Mouse (Mus musculus) kidney, adult 2 months (tissue): ENCODE results near the gene Btg2. TPM values are rescaled to one million over a fixed set of nuclear protein-coding genes. Genes with fewer than 3 reads are reported as not detected.

Experiments used
- DNase-seq: peaks from one replicate; pipeline ENCODE4 v3.0.0; 2021
- H3K27ac ChIP-seq: fragments of 200-500 bp; 2 replicates; pipeline ENCODE4 v1.5.1; 2012; ENCODE audit warnings: low read depth, low read length, control low read depth, inconsistent platforms; ENCODE audit not compliant: insufficient read depth
- H3K27me3 ChIP-seq: fragments of 200-500 bp; replicated peaks from 2 replicates; pipeline ENCODE4 v1.6.1; 2012; ENCODE audit warnings: mild to moderate bottlenecking, moderate library complexity, low read length, inconsistent platforms; ENCODE audit not compliant: control insufficient read depth, insufficient read depth
- H3K36me3 ChIP-seq: fragments of 200-500 bp; 2 replicates; pipeline ENCODE4 v1.6.1; 2012; ENCODE audit warnings: mild to moderate bottlenecking, moderate library complexity, low read length, inconsistent platforms; ENCODE audit not compliant: control insufficient read depth, insufficient read depth
- H3K4me1 ChIP-seq: fragments of 200-500 bp; 2 replicates; pipeline ENCODE4 v1.6.1; 2011; ENCODE audit warnings: low read length; ENCODE audit not compliant: control insufficient read depth, insufficient read depth
- H3K4me3 ChIP-seq: fragments of 200-500 bp; 2 replicates; pipeline ENCODE4 v1.5.1; 2011; ENCODE audit warnings: mild to moderate bottlenecking, low read depth, low read length, control low read depth; ENCODE audit not compliant: insufficient read depth
- CTCF ChIP-seq: fragments of 200-500 bp; conservative IDR thresholded peaks from 2 replicates; pipeline ENCODE4 v1.5.1; 2011; ENCODE audit warnings: low read depth, mild to moderate bottlenecking, control low read depth, low read length, moderate library complexity, mixed read lengths; ENCODE audit not compliant: insufficient read depth, insufficient read length
- POLR2A ChIP-seq: fragments of 200-500 bp; IDR thresholded peaks from one replicate; pipeline ENCODE4 v1.6.1; 2011; ENCODE audit warnings: low read depth, low read length, control low read depth
- WGBS: fragments of 180-500 bp; shearing (Covaris S2); methylation state at CpG from one replicate; pipeline ENCODE4 v1.1.7; 2018; 5-methylcytosine and 5-hydroxymethylcytosine counted together
- polyA plus RNA-seq: library from polyadenylated mRNA; depleted of rRNA; stranded (reverse); fragments of >200 nt; gene quantifications from 2 replicates; pipeline ENCODE4 v1.2.3, GENCODE M21; 2012

Gene Btg2
- polyA plus RNA-seq, 1 experiment: 23.7 TPM

DNA sequence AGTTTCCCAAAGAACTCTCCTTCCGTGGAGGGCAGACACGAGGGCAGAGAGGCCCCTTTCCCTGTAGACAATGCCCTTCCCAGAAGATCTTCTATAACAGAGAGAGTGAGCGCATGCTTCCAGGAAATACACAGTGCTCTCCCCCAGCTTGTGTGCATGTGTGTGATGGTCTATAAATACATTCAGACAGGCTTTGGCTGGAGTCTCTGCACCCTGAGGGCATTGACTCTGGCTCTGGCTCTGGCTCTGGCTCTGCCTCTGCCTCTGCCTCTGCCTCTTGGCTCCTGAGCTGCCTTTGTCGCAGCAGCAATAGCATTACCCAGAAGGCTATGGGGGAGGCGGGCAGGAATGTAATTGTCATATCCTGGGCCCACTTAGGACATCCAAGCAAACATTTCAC lies 24.9 kb upstream of the Btg2 start:
- no peak for TF ChIP-seq CTCF
- TF ChIP-seq POLR2A: no peak
- 65% methylated on average over 5 of the region's 5 CpGs for WGBS
- peak; percentile 52 for DNase-seq
- Histone ChIP-seq H3K27me3 (no peaks in the 10 kb centered on the region), H3K4me1 (peaks cover 12% of the 10 kb centered on the region), H3K27ac (peak overlapping the region; percentile 26; the same call in 1 of the 2 replicates), H3K36me3 (no peaks in the 10 kb centered on the region), H3K4me3 (no peak overlapping the region)

DNA sequence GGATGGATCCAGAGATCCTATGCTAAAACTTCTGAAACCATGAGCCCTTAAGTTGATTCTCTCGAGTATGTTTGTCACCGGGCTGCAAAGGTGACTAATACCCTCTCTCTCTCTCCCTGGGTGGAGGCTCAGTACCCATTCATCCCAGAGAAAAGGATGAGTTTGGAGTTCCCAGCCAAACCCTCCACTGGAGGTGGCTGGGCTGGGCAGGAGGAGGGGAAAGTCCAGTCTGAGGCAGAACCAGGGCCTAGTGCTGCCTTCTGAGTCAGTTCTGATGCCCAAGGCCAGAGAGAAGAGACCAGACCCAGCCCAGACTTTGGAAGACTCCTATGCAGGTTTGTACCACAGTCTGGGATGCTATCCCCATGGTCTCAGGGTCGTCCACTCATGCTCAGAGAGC lies 22.7 kb upstream of the Btg2 start:
- Histone ChIP-seq H3K27me3 (no peaks in the 10 kb centered on the region), H3K27ac (no peak overlapping the region), H3K4me1 (peaks cover 27% of the 10 kb centered on the region), H3K36me3 (no peaks in the 10 kb centered on the region), H3K4me3 (no peak overlapping the region)
- TF ChIP-seq POLR2A (no peak), CTCF (no peak)
- whole genome bisulfite sequencing: 88% methylated on average over 3 of the region's 3 CpGs
- no peak for DNase-seq

DNA sequence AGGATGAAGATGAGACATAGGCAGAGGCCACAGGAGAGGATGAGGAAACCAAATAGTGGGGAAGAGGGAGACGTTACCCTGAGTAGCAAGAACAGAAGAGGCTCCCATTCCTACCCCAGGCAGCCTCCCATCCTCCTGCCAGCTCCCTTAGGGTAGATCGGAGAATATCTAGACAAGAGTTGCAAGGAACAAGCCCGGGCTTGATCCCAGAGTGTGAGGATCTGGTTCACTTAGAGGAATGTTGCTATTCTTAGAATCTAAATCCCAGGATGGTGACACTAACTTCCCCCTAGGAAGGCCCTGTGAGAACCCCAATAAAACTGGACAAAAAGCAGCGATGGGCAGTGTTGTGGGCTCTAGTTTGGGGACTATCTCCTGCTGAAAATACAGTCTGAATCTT lies 22.0 kb upstream of the Btg2 start:
- no peak overlapping the region for H3K27ac ChIP-seq
- WGBS: 89% methylated on average over 4 of the region's 4 CpGs
- H3K4me3 ChIP-seq: no peak overlapping the region
- no peak for DNase-seq
- no peaks in the 10 kb centered on the region for H3K36me3 ChIP-seq
- TF ChIP-seq POLR2A: no peak
- TF ChIP-seq CTCF: no peak
- H3K4me1 ChIP-seq: peaks cover 27% of the 10 kb centered on the region
- H3K27me3 ChIP-seq: no peaks in the 10 kb centered on the region

DNA sequence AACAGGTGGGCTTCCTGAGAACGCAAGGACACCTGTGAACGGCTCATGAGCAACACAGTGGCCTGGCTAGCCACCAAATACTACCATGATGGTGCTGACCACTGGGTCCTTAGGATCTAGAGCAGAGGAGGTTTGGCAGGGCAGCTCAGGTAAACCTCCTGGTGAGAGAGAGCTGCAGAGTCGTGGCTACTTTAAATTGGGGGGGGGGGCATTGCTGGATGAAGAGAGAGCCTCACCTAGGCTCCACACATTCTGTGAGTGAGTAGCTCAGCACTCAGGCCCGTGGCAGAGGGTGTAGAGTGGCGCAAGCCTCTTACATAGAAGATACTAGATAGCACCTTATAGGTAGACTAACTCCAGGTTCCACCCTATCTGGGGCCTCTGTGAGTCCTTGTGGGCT lies 21.5 kb upstream of the Btg2 start:
- H3K4me1 ChIP-seq: peaks cover 27% of the 10 kb centered on the region
- TF ChIP-seq POLR2A (no peak), CTCF (no peak)
- no peak for DNase-seq
- H3K27me3 ChIP-seq: no peaks in the 10 kb centered on the region
- peak overlapping the region; percentile 92 for H3K27ac ChIP-seq
- 74% methylated on average over 5 of the region's 5 CpGs for WGBS
- no peaks in the 10 kb centered on the region for H3K36me3 ChIP-seq
- no peak overlapping the region for H3K4me3 ChIP-seq

DNA sequence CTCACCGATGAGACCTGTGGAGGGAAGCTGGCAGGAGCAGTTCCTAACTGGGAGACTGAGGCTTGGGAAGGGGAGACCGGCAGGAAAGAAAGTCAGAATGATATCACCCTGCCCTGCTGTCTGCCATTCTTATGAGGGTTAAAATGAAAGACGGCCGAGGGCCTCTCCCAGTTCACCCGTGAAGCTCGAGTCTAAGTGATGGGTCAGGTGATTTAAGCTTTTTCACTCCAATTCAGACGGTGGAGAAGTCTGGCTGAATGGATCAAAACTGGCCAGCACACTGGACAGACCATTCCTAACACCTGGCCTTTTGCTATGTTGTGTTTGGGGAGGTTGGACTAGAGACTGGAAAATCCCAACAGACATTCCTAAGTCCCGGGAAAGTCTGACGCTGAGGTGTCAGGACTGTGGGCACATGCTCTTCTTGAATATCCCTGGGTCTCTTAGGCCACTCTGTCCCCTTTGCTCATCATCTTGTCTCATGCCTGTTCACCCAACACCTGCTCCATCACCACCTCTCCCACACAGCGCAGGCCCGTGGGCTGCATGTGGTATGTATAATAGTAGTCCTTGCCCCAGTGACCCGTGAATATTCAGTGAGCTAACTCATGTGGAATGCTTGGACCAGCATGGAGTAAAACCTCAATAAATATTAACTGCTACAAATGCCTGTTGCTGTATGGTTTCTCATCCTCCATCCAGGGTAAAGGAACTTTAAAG lies 20.8 kb upstream of the Btg2 start:
- Histone ChIP-seq H3K4me1 (peaks cover 27% of the 10 kb centered on the region), H3K27ac (peak overlapping the region; percentile 92)
- peak; percentile 68 for DNase-seq

DNA sequence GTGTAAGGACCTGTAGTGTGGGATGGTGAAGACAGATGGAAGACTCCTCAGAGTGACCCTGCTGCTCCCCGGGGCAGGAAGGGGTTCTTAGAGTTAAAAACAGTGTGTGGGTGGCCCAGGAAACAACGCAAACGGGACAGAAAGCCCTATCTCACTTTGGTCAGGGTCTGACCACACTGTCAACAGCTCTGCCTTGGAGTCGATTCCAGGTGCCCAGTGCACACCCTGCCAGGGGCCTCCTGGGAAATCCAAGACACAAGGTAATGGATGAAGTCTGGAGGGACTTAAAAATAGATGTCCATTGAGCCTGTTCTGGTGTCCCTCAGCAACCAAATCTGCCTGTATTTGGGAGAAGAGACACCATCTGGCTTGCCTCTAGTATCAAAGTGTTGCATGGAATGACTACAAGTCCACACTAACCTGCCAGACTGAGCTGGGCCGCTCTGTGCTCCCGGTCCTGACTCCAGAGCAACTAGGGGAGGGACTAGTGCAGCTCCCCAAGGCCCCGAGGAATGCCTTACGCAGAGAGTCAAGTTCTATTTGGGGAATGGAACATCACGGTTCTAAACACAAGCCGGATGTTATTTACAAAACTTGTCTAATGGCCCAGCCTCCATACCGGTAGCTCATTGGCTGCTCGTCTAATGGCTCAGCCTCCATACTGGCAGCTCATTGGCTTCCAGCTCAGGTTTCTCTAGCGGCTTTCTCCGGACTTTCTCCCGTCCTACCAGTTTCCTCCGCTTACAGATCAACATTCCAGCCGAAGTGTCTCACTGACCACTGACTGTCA lies 20.0 kb upstream of the Btg2 start:
- Histone ChIP-seq H3K4me3 (peak overlapping the region; percentile 45), H3K27ac (peak overlapping the region; percentile 92), H3K27me3 (no peaks in the 10 kb centered on the region), H3K36me3 (no peaks in the 10 kb centered on the region), H3K4me1 (peaks cover 27% of the 10 kb centered on the region)
- no peak for TF ChIP-seq CTCF
- peak; percentile 56 for TF ChIP-seq POLR2A
- WGBS: 3% methylated on average over 17 of the region's 17 CpGs
- DNase-seq: peak; percentile 97

More for the DNA sequence above, 20.8 kb upstream of the Btg2 start:
- TF ChIP-seq CTCF (no peak), POLR2A (peak; percentile 68)
- 5% methylated on average over 12 of the region's 12 CpGs for WGBS
- Histone ChIP-seq H3K4me3 (peak overlapping the region; percentile 45), H3K27me3 (no peaks in the 10 kb centered on the region), H3K36me3 (no peaks in the 10 kb centered on the region)
